Mouse (Mus musculus): ENCODE measurements around the gene Ptprg. TPM values are rescaled to one million over a fixed set of nuclear protein-coding genes. Genes with fewer than 3 reads are reported as not detected.

The Ptprg gene
- total RNA-seq, 1 experiment from 2014 or later: not detected

DNA sequence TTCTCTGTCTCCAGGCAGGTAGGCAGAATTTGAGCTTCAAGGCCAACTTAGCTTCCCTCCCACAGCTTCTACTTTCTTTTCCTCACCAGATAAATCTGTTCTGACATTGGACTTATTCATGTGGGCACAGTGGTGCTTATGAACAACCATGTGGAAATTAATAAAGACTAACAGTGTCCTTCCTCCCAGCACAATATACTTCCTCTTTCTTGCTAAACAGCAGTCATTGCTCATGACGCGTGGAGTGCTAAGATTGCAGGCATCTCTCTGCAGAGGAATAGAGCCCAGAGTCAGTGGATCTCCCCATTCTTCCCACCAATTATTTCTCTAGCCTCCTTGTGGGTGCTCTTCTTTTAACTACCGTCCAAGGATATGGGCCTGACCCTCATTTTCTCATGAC is 579.8 kb downstream of the Ptprg start:
- no peak for ATAC-seq (ENCODE audit: extremely low read depth, insufficient number of reproducible peaks, low FRiP score, poor library complexity, severe bottlenecking)

GRCm38 (mm10) chr14:12134504-12134903 is 581.2 kb downstream of the Ptprg start:
- ATAC-seq (ENCODE audit: extremely low read depth, insufficient number of reproducible peaks, low FRiP score, poor library complexity, severe bottlenecking): no peak

GRCm38 (mm10) chr14:12136536-12136935 is 583.2 kb downstream of the Ptprg start:
- no peak for ATAC-seq (ENCODE audit: extremely low read depth, insufficient number of reproducible peaks, low FRiP score, poor library complexity, severe bottlenecking)

GRCm38 (mm10) chr14:12139643-12140481 is 586.5 kb downstream of the Ptprg start:
- ATAC-seq (ENCODE audit: extremely low read depth, insufficient number of reproducible peaks, low FRiP score, poor library complexity, severe bottlenecking): no peak

DNA sequence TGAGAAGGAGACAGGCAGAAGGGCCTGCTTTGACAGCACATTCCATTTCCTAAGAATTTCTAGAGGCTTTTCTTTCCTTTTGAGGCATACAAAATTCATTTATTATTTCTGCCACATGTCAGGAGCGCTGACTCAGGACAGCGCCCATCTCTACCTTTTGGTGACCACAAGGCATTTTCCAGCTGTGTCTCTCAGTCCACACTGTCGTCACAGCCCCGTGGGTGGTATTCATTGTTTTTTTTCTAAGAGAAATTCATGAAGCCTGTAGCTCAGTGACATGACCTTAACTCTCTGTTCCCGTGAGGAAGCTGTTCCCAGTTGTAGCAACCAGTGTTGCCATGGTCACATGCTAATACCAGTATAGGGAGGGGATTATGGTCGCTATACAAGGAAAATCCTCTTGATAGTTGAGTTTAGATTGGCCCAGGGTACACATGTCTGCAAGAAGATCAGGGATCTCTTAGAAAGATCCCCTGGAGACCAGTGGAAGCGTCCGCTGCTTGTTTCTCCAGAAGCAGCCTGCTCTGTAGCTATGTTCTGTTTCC is 590.7 kb downstream of the Ptprg start:
- no peak for ATAC-seq (ENCODE audit: extremely low read depth, insufficient number of reproducible peaks, low FRiP score, poor library complexity, severe bottlenecking)

DNA sequence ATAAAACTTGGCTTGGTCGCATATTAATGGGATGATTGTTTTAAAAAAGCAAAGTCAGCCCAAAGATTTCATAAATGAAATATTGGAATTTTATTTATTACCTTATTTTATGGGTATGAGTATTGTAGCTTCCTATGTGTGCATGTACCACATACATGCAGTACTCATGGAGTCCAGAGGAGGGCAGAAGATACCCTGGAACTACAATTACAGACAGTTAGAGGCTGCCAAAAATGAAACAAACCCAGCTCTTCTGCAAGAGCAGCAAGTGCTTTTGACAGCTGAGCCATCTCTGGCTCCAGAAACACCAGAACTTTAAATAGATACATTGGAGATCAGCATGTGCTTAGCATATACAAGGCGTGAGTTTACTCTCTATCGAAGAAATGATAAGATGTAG is 592.6 kb downstream of the Ptprg start:
- ATAC-seq (ENCODE audit: extremely low read depth, insufficient number of reproducible peaks, low FRiP score, poor library complexity, severe bottlenecking): no peak

DNA sequence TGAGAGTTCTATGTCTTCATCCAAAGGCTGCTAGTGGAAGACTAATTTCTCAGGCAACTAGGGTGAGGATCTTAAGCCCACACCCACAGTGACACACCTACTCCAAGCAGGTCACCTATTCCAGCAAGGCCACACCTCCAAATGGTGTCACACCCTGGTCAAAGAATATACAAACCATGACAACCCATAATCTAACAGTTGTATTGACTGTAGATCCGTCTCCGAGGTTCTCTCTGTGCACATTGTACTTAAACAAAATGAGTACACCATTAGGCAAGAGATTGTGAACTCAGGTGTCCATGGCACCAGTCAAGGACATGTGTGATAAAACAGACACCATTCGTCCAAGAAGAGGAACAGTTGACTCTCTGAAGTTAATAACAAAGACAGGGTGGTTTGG is 596.2 kb downstream of the Ptprg start:
- no peak for ATAC-seq (ENCODE audit: extremely low read depth, insufficient number of reproducible peaks, low FRiP score, poor library complexity, severe bottlenecking)

DNA sequence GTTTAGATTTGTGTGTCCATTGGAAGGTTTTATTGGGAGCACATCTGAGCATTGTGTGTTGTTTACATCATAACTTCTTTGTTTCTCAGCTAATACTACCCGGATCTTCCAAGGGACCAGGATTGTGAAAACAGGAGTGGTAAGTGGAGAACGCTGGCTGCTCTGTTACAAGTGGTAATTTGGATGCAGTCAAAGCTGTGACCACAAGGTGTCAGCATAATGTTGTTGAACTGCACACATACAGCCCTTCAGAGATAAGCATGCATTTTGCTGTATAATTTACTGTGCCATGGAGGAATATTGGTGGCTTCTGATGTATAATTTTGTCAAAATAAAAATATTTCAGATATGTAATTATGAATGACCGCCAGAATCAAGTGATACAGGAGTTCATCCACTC is 598.6 kb downstream of the Ptprg start:
- ATAC-seq (ENCODE audit: extremely low read depth, insufficient number of reproducible peaks, low FRiP score, poor library complexity, severe bottlenecking): no peak

- ATAC-seq (ENCODE audit: extremely low read depth, insufficient number of reproducible peaks, low FRiP score, poor library complexity, severe bottlenecking): no peak
Observed at GRCm38 (mm10) chr14:12152748-12153147, 599.4 kb downstream of the Ptprg start.

DNA sequence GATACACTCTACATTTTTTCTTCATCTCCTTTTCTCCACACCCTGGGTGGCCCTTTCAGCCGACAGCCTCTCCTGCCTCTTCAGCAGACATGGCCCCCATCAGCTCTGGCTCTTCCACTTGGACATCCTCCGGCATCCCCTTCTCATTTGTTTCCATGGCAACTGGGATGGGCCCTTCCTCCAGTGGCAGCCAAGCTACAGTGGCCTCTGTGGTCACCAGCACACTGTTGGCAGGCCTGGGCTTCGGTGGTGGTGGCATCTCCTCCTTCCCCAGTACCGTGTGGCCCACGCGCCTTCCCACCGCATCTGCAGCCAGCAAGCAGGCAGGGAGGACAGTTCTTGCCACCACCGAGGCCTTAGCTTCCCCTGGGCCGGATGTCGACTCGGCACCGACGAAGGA is 600.3 kb downstream of the Ptprg start:
- ATAC-seq (ENCODE audit: extremely low read depth, insufficient number of reproducible peaks, low FRiP score, poor library complexity, severe bottlenecking): no peak

DNA sequence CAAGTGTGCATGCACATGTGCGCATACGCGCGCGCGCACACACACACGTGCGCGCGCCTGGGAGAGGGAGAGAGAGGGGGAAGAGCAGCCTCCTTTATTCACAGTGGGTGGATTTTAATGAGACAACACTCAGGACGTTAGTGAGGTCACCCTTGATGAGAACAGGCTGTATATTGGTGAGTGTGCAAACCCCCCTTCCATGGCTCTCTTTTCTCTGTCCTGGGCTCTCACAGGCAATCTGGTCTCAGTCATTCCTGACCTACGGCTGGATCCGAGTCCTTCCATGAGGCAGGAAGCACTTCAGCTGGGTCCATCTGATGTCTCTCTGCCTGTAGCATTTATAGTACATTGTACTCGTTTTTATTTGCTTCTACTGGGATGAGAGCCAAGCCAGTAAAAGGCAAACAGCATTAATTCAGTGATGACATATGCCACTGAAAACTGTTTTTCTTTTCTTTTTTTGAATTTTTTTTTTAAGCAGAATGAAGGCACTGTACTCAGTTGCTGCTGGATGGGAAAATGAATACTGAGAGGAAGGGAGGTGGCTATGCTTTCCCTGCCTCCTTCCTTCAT is 608.5 kb downstream of the Ptprg start:
- ATAC-seq (ENCODE audit: extremely low read depth, insufficient number of reproducible peaks, low FRiP score, poor library complexity, severe bottlenecking): no peak

GRCm38 (mm10) chr14:12162331-12162854 is 609.1 kb downstream of the Ptprg start:
- no peak for ATAC-seq (ENCODE audit: extremely low read depth, insufficient number of reproducible peaks, low FRiP score, poor library complexity, severe bottlenecking)

DNA sequence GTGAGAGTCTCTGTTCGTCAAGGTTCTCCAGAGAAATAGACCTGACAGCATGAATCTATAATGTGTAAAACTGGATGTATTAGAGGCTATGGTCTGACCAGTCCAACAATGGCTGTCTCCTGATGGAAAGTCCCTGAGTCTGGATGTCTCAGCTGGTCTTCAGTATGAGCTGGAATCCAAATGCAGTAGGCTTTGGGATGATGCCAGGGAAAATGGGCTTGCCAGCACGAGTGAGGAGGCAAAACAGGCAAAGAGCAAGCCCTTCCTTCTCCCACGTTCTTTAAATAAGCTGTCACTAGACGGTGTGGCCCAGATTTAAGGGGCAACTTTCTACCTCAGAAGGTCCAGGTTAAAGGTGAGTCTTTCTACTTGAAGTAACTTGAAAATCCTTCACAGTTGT is 609.9 kb downstream of the Ptprg start:
- no peak for ATAC-seq (ENCODE audit: extremely low read depth, insufficient number of reproducible peaks, low FRiP score, poor library complexity, severe bottlenecking)

DNA sequence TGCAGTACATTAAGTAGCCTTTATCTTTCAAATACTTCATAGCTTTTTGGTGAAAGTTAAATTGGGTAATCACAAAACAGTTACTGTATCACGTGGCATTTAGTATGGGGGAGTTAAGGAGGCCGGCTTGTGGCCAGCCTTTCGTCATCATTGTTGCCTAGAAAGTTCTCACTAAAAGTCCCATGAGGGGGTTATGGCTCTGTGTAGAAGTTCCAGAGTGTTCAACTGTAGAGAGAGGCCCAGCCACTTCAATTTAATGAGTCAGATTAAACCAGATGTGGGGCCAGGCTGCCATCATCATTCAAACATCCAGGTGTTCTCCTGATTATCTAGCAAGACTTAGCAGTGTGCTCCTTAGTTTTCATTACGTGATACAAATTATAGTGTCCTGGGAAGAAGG is 613.9 kb downstream of the Ptprg start:
- no peak for ATAC-seq (ENCODE audit: extremely low read depth, insufficient number of reproducible peaks, low FRiP score, poor library complexity, severe bottlenecking)

GRCm38 (mm10) chr14:12167651-12168050 is 614.3 kb downstream of the Ptprg start:
- ATAC-seq (ENCODE audit: extremely low read depth, insufficient number of reproducible peaks, low FRiP score, poor library complexity, severe bottlenecking): no peak

GRCm38 (mm10) chr14:12177436-12177835 is 624.1 kb downstream of the Ptprg start:
- ATAC-seq (ENCODE audit: extremely low read depth, insufficient number of reproducible peaks, low FRiP score, poor library complexity, severe bottlenecking): no peak

DNA sequence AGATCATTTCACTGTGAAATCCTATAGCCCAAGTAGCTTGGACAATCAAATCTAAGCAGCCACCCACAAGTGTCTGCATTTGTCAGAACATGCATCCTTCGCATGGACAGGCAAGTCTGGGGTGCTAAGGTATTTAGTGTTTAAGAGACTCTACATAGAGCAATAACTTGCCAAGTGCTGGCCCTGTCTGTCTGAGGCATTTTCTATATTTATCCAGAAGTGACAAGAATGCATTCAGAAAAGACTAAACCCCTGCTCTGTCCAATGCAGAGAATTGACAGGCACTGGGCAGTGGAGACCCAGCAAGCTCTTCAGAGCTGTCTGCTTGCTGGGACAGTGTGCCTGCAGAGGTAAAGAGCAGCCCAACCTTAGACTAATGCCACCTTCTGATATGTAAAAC is 625.3 kb downstream of the Ptprg start:
- no peak for ATAC-seq (ENCODE audit: extremely low read depth, insufficient number of reproducible peaks, low FRiP score, poor library complexity, severe bottlenecking)

DNA sequence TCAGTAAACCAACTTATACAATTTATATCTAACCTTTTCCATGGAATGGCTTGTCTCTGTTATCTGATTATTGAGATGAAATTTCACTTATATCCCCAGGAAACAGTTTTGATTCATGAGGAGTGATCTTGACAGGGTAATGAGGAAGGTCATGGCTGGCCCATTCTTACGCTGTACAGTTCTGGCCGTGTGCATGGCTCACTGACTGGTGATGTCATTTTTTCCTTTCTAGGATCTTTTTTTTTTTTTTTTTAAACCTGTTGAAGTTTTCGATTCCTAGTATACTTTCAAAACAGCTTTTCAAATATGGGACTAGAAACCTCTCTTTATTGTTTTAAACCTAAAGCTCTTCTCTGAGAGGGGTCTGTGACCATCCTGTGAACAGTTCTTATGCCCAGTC is 626.8 kb downstream of the Ptprg start:
- ATAC-seq (ENCODE audit: extremely low read depth, insufficient number of reproducible peaks, low FRiP score, poor library complexity, severe bottlenecking): no peak

GRCm38 (mm10) chr14:12185040-12185439 is 631.7 kb downstream of the Ptprg start:
- no peak for ATAC-seq (ENCODE audit: extremely low read depth, insufficient number of reproducible peaks, low FRiP score, poor library complexity, severe bottlenecking)

GRCm38 (mm10) chr14:12188352-12188751 is 635.0 kb downstream of the Ptprg start:
- ATAC-seq (ENCODE audit: extremely low read depth, insufficient number of reproducible peaks, low FRiP score, poor library complexity, severe bottlenecking): no peak

Measured in neutrophil, adult 5-6 weeks (primary cell).